18 mouse cellular contexts compared by ENCODE assay signal in genomic region chr2:68434997-68435396, GRCm38 (mm10). TPM values are rescaled to one million over a fixed set of nuclear protein-coding genes. Genes with fewer than 3 reads are reported as not detected.
A peak's percentile ranks its signal among the peaks of the same experiment; 100 is the strongest.
DNase-seq lines count a peak whose midpoint lies in the region; ATAC-seq and TF ChIP-seq lines count a peak whose summit lies in the region.
"Had no signal": no experiment of that assay in that cellular context is flagged by ENCODE, and none has a peak within 500 bp of the region (broad histone marks: within the 10 kb centered on the region; RNA-seq: fewer than 3 reads in every experiment).

No protein-coding gene starts in this region.

- WGBS in heart, adult 2 months, result 35% methylated on average over 4 of the region's 4 CpGs
- 34% methylated on average over 4 of the region's 4 CpGs for WGBS in liver, postnatal 0 days (ENCODE audit: insufficient replicate concordance)
- WGBS in intestine, postnatal 0 days, result 44% methylated on average over 4 of the region's 4 CpGs

- H3K9me3 ChIP-seq in liver, postnatal 0 days (ENCODE audit: low read length), result no peaks in the 10 kb centered on the region
- H3K9me3 ChIP-seq in intestine, postnatal 0 days (ENCODE audit: control insufficient read depth), result no peaks in the 10 kb centered on the region
- H3K9me3 ChIP-seq: forebrain, embryonic 15.5 days; neural tube, embryonic 12.5 days had no signal

- peaks cover 4% of the 10 kb centered on the region for H3K36me3 ChIP-seq in heart, adult 2 months (ENCODE audit: control insufficient read depth, insufficient read depth, low read length)
- no peaks in the 10 kb centered on the region for H3K36me3 ChIP-seq in liver, postnatal 0 days (replicated peaks; ENCODE audit: insufficient read depth, low read length)
- H3K36me3 ChIP-seq in intestine, postnatal 0 days (ENCODE audit: control insufficient read depth, insufficient read depth), result no peaks in the 10 kb centered on the region
- H3K36me3 ChIP-seq: forebrain, embryonic 15.5 days; neural tube, embryonic 12.5 days had no signal

- H3K4me1 ChIP-seq in heart, adult 2 months (ENCODE audit: control insufficient read depth, insufficient read depth, low read length), result peaks cover 20% of the 10 kb centered on the region
- H3K4me1 ChIP-seq in liver, postnatal 0 days (ENCODE audit: insufficient read depth), result no peaks in the 10 kb centered on the region
- peaks cover 7% of the 10 kb centered on the region; the same call in 1 of the 2 replicates for H3K4me1 ChIP-seq in intestine, postnatal 0 days (replicated peaks; ENCODE audit: control insufficient read depth, insufficient read depth, low read length)

- 0 out of 2 replicates have a peak overlapping the region, but pooled peaks have one; percentile 1 for H3K27ac ChIP-seq in heart, adult 2 months
- H3K27ac ChIP-seq in liver, postnatal 0 days (ENCODE audit: low read depth), result peak overlapping the region; percentile 23
- H3K27ac ChIP-seq in intestine, postnatal 0 days (ENCODE audit: low read depth, low read length), result 0 out of 2 replicates have a peak overlapping the region, but pooled peaks have one; percentile 17
- H3K27ac ChIP-seq: forebrain, embryonic 15.5 days; layer of hippocampus, adult 2 months; neural tube, embryonic 12.5 days had no signal

- H3K79me2 ChIP-seq in heart, adult 2 months (replicated peaks; ENCODE audit: control insufficient read depth, insufficient read depth, low read length), result no peaks in the 10 kb centered on the region

- no peak overlapping the region for H3K4me2 ChIP-seq in liver, postnatal 0 days (ENCODE audit: low read depth, low read length)
- no peak overlapping the region for H3K4me2 ChIP-seq in intestine, postnatal 0 days (replicated peaks; ENCODE audit: low read depth)
- H3K4me2 ChIP-seq: forebrain, embryonic 15.5 days; liver, embryonic 11.5 days had no signal

- TF ChIP-seq POLR2A in heart, adult 2 months (IDR thresholded peaks at IDR 0.05; ENCODE audit: insufficient read depth, low read depth, low read length), result no peak

- H3K9ac ChIP-seq in heart, adult 2 months (ENCODE audit: low read depth, low read length), result no peak overlapping the region
- H3K9ac ChIP-seq in liver, postnatal 0 days (replicated peaks), result no peak overlapping the region
- H3K9ac ChIP-seq in intestine, postnatal 0 days (ENCODE audit: low read depth, low read length), result no peak overlapping the region
- H3K9ac ChIP-seq: forebrain, embryonic 15.5 days; neural tube, embryonic 12.5 days had no signal

- no peak for ATAC-seq in liver, postnatal 0 days
- no peak for ATAC-seq in intestine, postnatal 0 days
- ATAC-seq: forebrain, embryonic 15.5 days had no signal

- no peak overlapping the region for H3K4me3 ChIP-seq in heart, adult 2 months
- H3K4me3 ChIP-seq in liver, postnatal 0 days (ENCODE audit: low read depth, low read length), result no peak overlapping the region
- no peak overlapping the region for H3K4me3 ChIP-seq in intestine, postnatal 0 days (ENCODE audit: low read depth, low read length)
- H3K4me3 ChIP-seq: forebrain, embryonic 15.5 days; layer of hippocampus, adult 2 months; neural tube, embryonic 12.5 days had no signal

- no peak for TF ChIP-seq CTCF in heart, adult 2 months (IDR thresholded peaks at IDR 0.05)
- TF ChIP-seq CTCF in liver, postnatal 0 days (IDR thresholded peaks at IDR 0.05; ENCODE audit: low read depth), result no peak
- no peak for TF ChIP-seq CTCF in intestine, postnatal 0 days (IDR thresholded peaks at IDR 0.05; ENCODE audit: low read depth)

- intact Hi-C loops in heart, adult 2 months (cut with DNase I), result loop anchor here (1.0 kb wide), 1 partner anchor 34 kb away; no protein-coding TSS in a partner anchor

- no peak for DNase-seq in heart, adult 2 months
- no peak for DNase-seq in heart, adult 9 months (ENCODE audit: low spot score in 2 of 2)
- DNase-seq in liver, postnatal 0 days, result no peak
- DNase-seq in liver (no peak), ZHBTc4 (ENCODE audit: low read depth, low spot score) (peak; percentile 13)
- no peak for DNase-seq in adrenal gland, adult (ENCODE audit: inconsistent age in 2 of 2, low spot score in 1 of 2)
- DNase-seq: adrenal gland, adult 8-10 months; cerebellum, adult 11 months; cerebellum, postnatal 14 days; embryo, embryonic 11 days; kidney, postnatal 10 days; left cerebral cortex, postnatal 4 days had no signal

- no peaks in the 10 kb centered on the region for H3K27me3 ChIP-seq in heart, adult 2 months (ENCODE audit: control insufficient read depth, insufficient read depth, low read length)
- no peaks in the 10 kb centered on the region for H3K27me3 ChIP-seq in liver, postnatal 0 days (ENCODE audit: insufficient read depth, low read length)
- no peaks in the 10 kb centered on the region for H3K27me3 ChIP-seq in intestine, postnatal 0 days (replicated peaks; ENCODE audit: control insufficient read depth, insufficient read depth, low read length)
- H3K27me3 ChIP-seq: forebrain, embryonic 15.5 days; neural tube, embryonic 12.5 days had no signal

- TF ChIP-seq EP300 in heart, adult 2 months (IDR thresholded peaks at IDR 0.05; ENCODE audit: insufficient read depth, low read depth, low read length), result no peak
- TF ChIP-seq EP300 in liver, postnatal 0 days (IDR thresholded peaks at IDR 0.05; ENCODE audit: low read depth), result no peak

RNA-seq across cellular contexts. Expression of gene Stk39, which starts 37.1 kb away (rescaled TPM):
- total RNA-seq in heart, adult 2 months (2021), result 10 to 100 TPM; 80.9 to 85.2 TPM
- 26.4 and 34.2 TPM in 2 replicates for polyA plus RNA-seq in heart, adult 2 months (2012; rRNA removed)
- 1.7 and 2.5 TPM in 2 replicates for polyA plus RNA-seq in liver, postnatal 0 days (2015; fragmentation: Nextera tagmentation; extraction: Ambion mirVana)
- 10.1 and 16.6 TPM in 2 replicates for polyA plus RNA-seq in intestine, postnatal 0 days (2015; fragmentation: Nextera tagmentation; extraction: Ambion mirVana)
- total RNA-seq: MEL had no signal
